Mouse (Mus musculus) G1E (cell line): ENCODE measurements around the gene Apod.

Source experiments
- CTCF ChIP-seq: IDR thresholded peaks from 2 replicates; pipeline ENCODE4 v1.5.1; 2012; ENCODE audit warnings: low read depth, low read length, inconsistent platforms, mixed read lengths
- GATA1 ChIP-seq: IDR thresholded peaks from 2 replicates; pipeline ENCODE4 v1.6.1; 2012; ENCODE audit warnings: borderline replicate concordance, low read length, inconsistent platforms, mixed read lengths
- POLR2AphosphoS5 ChIP-seq: IDR thresholded peaks from 2 replicates; pipeline ENCODE4 v1.6.1; 2012; ENCODE audit warnings: low read depth, low read length, inconsistent platforms; ENCODE audit not compliant: insufficient replicate concordance
- TAL1 ChIP-seq: conservative IDR thresholded peaks from 2 replicates; pipeline ENCODE4 v1.6.1; 2012; ENCODE audit warnings: low read depth, low read length, inconsistent platforms, mixed read lengths

- TF ChIP-seq CTCF, result no peak
- no peak for TF ChIP-seq GATA1
- TF ChIP-seq TAL1, result no peak
- TF ChIP-seq POLR2AphosphoS5, result no peak
Observed at GRCm38 (mm10) chr16:31319316-31319715, 4.7 kb upstream of the Apod start.
